In genomic region chr5:110345553-110345952, GRCm38 (mm10) we compare ENCODE assay signal across 34 mouse cellular contexts. TPM values are rescaled to one million over a fixed set of nuclear protein-coding genes. Genes with fewer than 3 reads are reported as not detected.
DNase-seq lines count a peak whose midpoint lies in the region; ATAC-seq lines count a peak whose summit lies in the region.
"Had no signal": no experiment of that assay in that cellular context is flagged by ENCODE, and none has a peak within 500 bp of the region (broad histone marks: within the 10 kb centered on the region; RNA-seq: fewer than 3 reads in every experiment).

No protein-coding gene starts in this region.

- WGBS in lung, embryonic 15.5 days: 77% methylated on average over 4 of the region's 4 CpGs
- 68% methylated on average over 4 of the region's 4 CpGs for WGBS in liver, embryonic 11.5 days

- no peak overlapping the region for H3K9ac ChIP-seq in lung, embryonic 15.5 days
- H3K9ac ChIP-seq in liver, embryonic 11.5 days (ENCODE audit: low read depth, low read length): no peak overlapping the region
- H3K9ac ChIP-seq: embryonic facial prominence, embryonic 13.5 days; forebrain, embryonic 12.5 days; forebrain, embryonic 15.5 days; hindbrain, embryonic 13.5 days had no signal

- H3K36me3 ChIP-seq in lung, embryonic 15.5 days: no peaks in the 10 kb centered on the region
- no peaks in the 10 kb centered on the region for H3K36me3 ChIP-seq in liver, embryonic 11.5 days (ENCODE audit: control insufficient read depth, insufficient read depth, low read length)
- H3K36me3 ChIP-seq: embryonic facial prominence, embryonic 13.5 days; forebrain, embryonic 12.5 days; forebrain, embryonic 15.5 days; hindbrain, embryonic 13.5 days had no signal

- peaks cover 21% of the 10 kb centered on the region for H3K27me3 ChIP-seq in lung, embryonic 15.5 days
- H3K27me3 ChIP-seq in liver, embryonic 11.5 days (replicated peaks; ENCODE audit: control insufficient read depth, insufficient read depth, low read length): peaks cover 35% of the 10 kb centered on the region
- H3K27me3 ChIP-seq: CH12.LX had no signal

- ATAC-seq in lung, embryonic 15.5 days (ENCODE audit: borderline replicate concordance, extremely low read depth, low FRiP score, low TSS enrichment): no peak
- peak; percentile 58 for ATAC-seq in granulocyte monocyte progenitor cell, adult 5-6 weeks (replicated peaks; ENCODE audit: poor library complexity, severe bottlenecking)
- ATAC-seq in megakaryocyte progenitor cell, adult 5-6 weeks (replicated peaks; ENCODE audit: poor library complexity): peak; percentile 40
- no peak for ATAC-seq in liver, embryonic 11.5 days (replicated peaks; ENCODE audit: low FRiP score)
- ATAC-seq: forebrain, embryonic 15.5 days; hindbrain, embryonic 16.5 days had no signal

- DNase-seq in lung, postnatal 25 days (ENCODE audit: low spot score): no peak
- peak; percentile 50 for DNase-seq in 416B (ENCODE audit: low read depth)
- DNase-seq in liver, embryonic 11.5 days (ENCODE audit: low spot score): no peak
- DNase-seq in left cerebral cortex, adult 18-20 months (ENCODE audit: low spot score in 2 of 2): no peak
- DNase-seq: adrenal gland, adult 2 months; adrenal gland, postnatal 14 days; B cell, adult 2 months; cerebellum, adult 11 months; cerebellum, adult 2 months; cerebellum, adult 9-11 months; cerebellum, postnatal 25 days; embryo, embryonic 11 days; gastrocnemius, postnatal 25 days had no signal

- no peak overlapping the region for H3K4me3 ChIP-seq in lung, embryonic 15.5 days
- no peak overlapping the region for H3K4me3 ChIP-seq in liver, embryonic 11.5 days (ENCODE audit: low read depth, low read length)
- H3K4me3 ChIP-seq: embryonic facial prominence, embryonic 10.5 days; embryonic facial prominence, embryonic 13.5 days; erythroblast, embryonic 14.5 days; forebrain, embryonic 12.5 days; forebrain, embryonic 15.5 days; hindbrain, embryonic 10.5 days; hindbrain, embryonic 13.5 days had no signal

- peaks cover 12% of the 10 kb centered on the region for H3K4me1 ChIP-seq in lung, embryonic 15.5 days
- peaks cover 4% of the 10 kb centered on the region; the same call in 1 of the 2 replicates for H3K4me1 ChIP-seq in liver, embryonic 11.5 days (replicated peaks; ENCODE audit: control insufficient read depth, insufficient read depth, low read length)

- peak overlapping the region; percentile 74; the same call in 1 of the 2 replicates for H3K27ac ChIP-seq in lung, embryonic 15.5 days
- H3K27ac ChIP-seq in liver, embryonic 11.5 days (ENCODE audit: low read depth, low read length): no peak overlapping the region
- H3K27ac ChIP-seq: embryonic facial prominence, embryonic 10.5 days; embryonic facial prominence, embryonic 13.5 days; forebrain, embryonic 12.5 days; forebrain, embryonic 15.5 days; hindbrain, embryonic 10.5 days; hindbrain, embryonic 13.5 days had no signal

- H3K9me3 ChIP-seq in lung, embryonic 15.5 days: no peaks in the 10 kb centered on the region
- no peaks in the 10 kb centered on the region for H3K9me3 ChIP-seq in liver, embryonic 11.5 days (ENCODE audit: control insufficient read depth, low read length)
- H3K9me3 ChIP-seq: embryonic facial prominence, embryonic 10.5 days; embryonic facial prominence, embryonic 13.5 days; forebrain, embryonic 12.5 days; forebrain, embryonic 15.5 days; hindbrain, embryonic 10.5 days; hindbrain, embryonic 13.5 days had no signal

- H3K4me2 ChIP-seq in lung, embryonic 15.5 days: no peak overlapping the region
- no peak overlapping the region for H3K4me2 ChIP-seq in liver, embryonic 11.5 days
- H3K4me2 ChIP-seq: embryonic facial prominence, embryonic 13.5 days; forebrain, embryonic 12.5 days; forebrain, embryonic 15.5 days; heart, embryonic 11.5 days; hindbrain, embryonic 13.5 days had no signal

RNA-seq across cellular contexts. Expression of gene Lrcol1, which starts 1.0 kb away (rescaled TPM):
- 1.9 and 2.8 TPM in 2 replicates for polyA plus RNA-seq in lung, embryonic 15.5 days (2015; fragmentation: Nextera tagmentation; extraction: Ambion mirVana)
- not detected in 2 replicates for total RNA-seq in granulocyte monocyte progenitor cell, adult 5-6 weeks (2014; fragmentation: Nextera tagmentation)
- total RNA-seq in granulocyte monocyte progenitor cell, adult 5-6 weeks (2017): not detected in 2 replicates
- total RNA-seq in megakaryocyte progenitor cell, adult 5-6 weeks (2015): not detected in 2 replicates
- total RNA-seq in megakaryocyte progenitor cell, adult 5-6 weeks (2017): not detected in 2 replicates
- polyA plus RNA-seq in liver, embryonic 11.5 days (2014; fragmentation: Nextera tagmentation; extraction: Ambion mirVana): not detected in 2 replicates
- not detected for total RNA-seq in left cerebral cortex, adult 18-20 months (2021)
- total RNA-seq: adrenal gland, adult 2 months; adrenal gland, postnatal 14 days; adrenal gland, postnatal 4 days; CH12.LX; G1E; gastrocnemius, adult 8-10 months; gastrocnemius, postnatal 25 days; heart, adult 8-10 months; heart, postnatal 25 days had no signal
- polyA plus RNA-seq: adrenal gland, adult 2 months; cerebellum, adult 2 months; cortical plate, adult 2 months; embryonic facial prominence, embryonic 10.5 days; embryonic facial prominence, embryonic 13.5 days; erythroblast, embryonic 14.5 days; forebrain, embryonic 12.5 days; forebrain, embryonic 15.5 days; G1E; heart, embryonic 11.5 days; heart, embryonic 14.5 days; heart, postnatal 0 days; hindbrain, embryonic 10.5 days; hindbrain, embryonic 13.5 days; hindbrain, embryonic 16.5 days had no signal

RNA-seq across cellular contexts. Expression of gene P2rx2, which starts 2.5 kb away (rescaled TPM):
- polyA plus RNA-seq in lung, embryonic 15.5 days (2015; fragmentation: Nextera tagmentation; extraction: Ambion mirVana): 13.9 and 15.1 TPM in 2 replicates
- total RNA-seq in granulocyte monocyte progenitor cell, adult 5-6 weeks (2014; fragmentation: Nextera tagmentation): not detected in 2 replicates
- not detected in 2 replicates for total RNA-seq in granulocyte monocyte progenitor cell, adult 5-6 weeks (2017)
- total RNA-seq in megakaryocyte progenitor cell, adult 5-6 weeks (2015): not detected in 2 replicates
- not detected in 2 replicates for total RNA-seq in megakaryocyte progenitor cell, adult 5-6 weeks (2017)
- 0.14 and 0.29 TPM in 2 replicates for polyA plus RNA-seq in liver, embryonic 11.5 days (2014; fragmentation: Nextera tagmentation; extraction: Ambion mirVana)
- total RNA-seq in left cerebral cortex, adult 18-20 months (2021): under 1 TPM in 1 of 2 experiments, not detected in 1; 0.23 TPM
- total RNA-seq: CH12.LX; G1E; gastrocnemius, adult 8-10 months; gastrocnemius, postnatal 25 days; heart, adult 8-10 months; heart, postnatal 25 days had no signal
- polyA plus RNA-seq: erythroblast, embryonic 14.5 days; G1E; heart, embryonic 14.5 days; heart, postnatal 0 days had no signal

RNA-seq across cellular contexts. Expression of gene Pole, which starts 59.4 kb away (rescaled TPM):
- polyA plus RNA-seq in lung, embryonic 15.5 days (2015; fragmentation: Nextera tagmentation; extraction: Ambion mirVana): 35.2 and 36.0 TPM in 2 replicates
- total RNA-seq in granulocyte monocyte progenitor cell, adult 5-6 weeks (2014; fragmentation: Nextera tagmentation): 92.1 and 96.7 TPM in 2 replicates
- 46.4 and 48.5 TPM in 2 replicates for total RNA-seq in granulocyte monocyte progenitor cell, adult 5-6 weeks (2017)
- total RNA-seq in megakaryocyte progenitor cell, adult 5-6 weeks (2015): 61.4 and 77.1 TPM in 2 replicates
- total RNA-seq in megakaryocyte progenitor cell, adult 5-6 weeks (2017): 40.5 and 41.6 TPM in 2 replicates
- polyA plus RNA-seq in liver, embryonic 11.5 days (2014; fragmentation: Nextera tagmentation; extraction: Ambion mirVana): 41.4 and 42.9 TPM in 2 replicates
- 1 to 10 TPM in 1 of 2 experiments, under 1 TPM in 1; 0.73 to 1.0 TPM for total RNA-seq in left cerebral cortex, adult 18-20 months (2021)

RNA-seq across cellular contexts. Expression of gene Pxmp2, which starts 59.6 kb away (rescaled TPM):
- 11.3 and 12.8 TPM in 2 replicates for polyA plus RNA-seq in lung, embryonic 15.5 days (2015; fragmentation: Nextera tagmentation; extraction: Ambion mirVana)
- 9.7 TPM in 1 of 2 replicates, not detected in the other for total RNA-seq in granulocyte monocyte progenitor cell, adult 5-6 weeks (2014; fragmentation: Nextera tagmentation)
- total RNA-seq in granulocyte monocyte progenitor cell, adult 5-6 weeks (2017): 4.3 and 6.3 TPM in 2 replicates
- 9.8 and 13.5 TPM in 2 replicates for total RNA-seq in megakaryocyte progenitor cell, adult 5-6 weeks (2015)
- 6.2 and 9.1 TPM in 2 replicates for total RNA-seq in megakaryocyte progenitor cell, adult 5-6 weeks (2017)
- 24.2 and 27.2 TPM in 2 replicates for polyA plus RNA-seq in liver, embryonic 11.5 days (2014; fragmentation: Nextera tagmentation; extraction: Ambion mirVana)
- total RNA-seq in left cerebral cortex, adult 18-20 months (2021): 1 to 10 TPM; 7.9 to 9.5 TPM

Comparison
In these comparisons a context has a peak if more than half of its experiments do, and no peak if none do; other contexts are left out.
1. ATAC-seq: peak in granulocyte monocyte progenitor cell, adult 5-6 weeks (single experiment) and megakaryocyte progenitor cell, adult 5-6 weeks (single experiment); none in lung, embryonic 15.5 days (single experiment) and liver, embryonic 11.5 days (single experiment).
2. RNA of gene Pole, which starts 59.4 kb away (total RNA-seq): 46.4 to 96.7 TPM in granulocyte monocyte progenitor cell, adult 5-6 weeks and 40.5 to 77.1 TPM in megakaryocyte progenitor cell, adult 5-6 weeks; 0.73 to 1.0 TPM in left cerebral cortex, adult 18-20 months; every median in the first group is over 10 times any median in the second.